Mouse (Mus musculus) liver, embryonic 12.5 days (tissue): ENCODE measurements around the gene Grb10. TPM values are rescaled to one million over a fixed set of nuclear protein-coding genes. Genes with fewer than 3 reads are reported as not detected.

ENCODE experiments used
- ATAC-seq: fragments of 200-750 bp; cut with Nextera tagmentation; 2 replicates; pipeline ENCODE4 v1.8.0; 2017; ENCODE audit warnings: moderate number of reproducible peaks, mild to moderate bottlenecking, moderate library complexity
- H3K27ac ChIP-seq: fragments of 300-500 bp; sonication (generic); 2 replicates; pipeline ENCODE4 v1.5.1; 2016; ENCODE audit warnings: mild to moderate bottlenecking
- H3K27me3 ChIP-seq: fragments of 300-500 bp; sonication (generic); replicated peaks from 2 replicates; pipeline ENCODE4 v1.6.1; 2016; ENCODE audit warnings: mild to moderate bottlenecking, moderate library complexity
- H3K36me3 ChIP-seq: fragments of 300-500 bp; sonication (generic); 2 replicates; pipeline ENCODE4 v1.6.1; 2016; ENCODE audit warnings: mild to moderate bottlenecking, moderate library complexity
- H3K4me1 ChIP-seq: fragments of 300-500 bp; sonication (generic); 2 replicates; pipeline ENCODE4 v1.6.1; 2016
- H3K4me2 ChIP-seq: fragments of 300-500 bp; sonication (generic); 2 replicates; pipeline ENCODE4 v1.6.1; 2016; ENCODE audit warnings: mild to moderate bottlenecking, moderate library complexity
- H3K4me3 ChIP-seq: fragments of 300-500 bp; sonication (generic); 2 replicates; pipeline ENCODE4 v1.5.1; 2016; ENCODE audit warnings: mild to moderate bottlenecking, moderate library complexity
- H3K9ac ChIP-seq: fragments of 300-500 bp; sonication (generic); 2 replicates; pipeline ENCODE4 v1.6.1; 2016; ENCODE audit warnings: mild to moderate bottlenecking, moderate library complexity
- H3K9me3 ChIP-seq: fragments of 300-500 bp; sonication (generic); replicated peaks from 2 replicates; pipeline ENCODE4 v1.6.1; 2016; ENCODE audit warnings: mild to moderate bottlenecking, moderate library complexity
- WGBS: fragments of 180-500 bp; shearing (Covaris S2); methylation state at CpG from one replicate; pipeline ENCODE4 v1.1.7; 2016; ENCODE audit not compliant: insufficient replicate concordance; 5-methylcytosine and 5-hydroxymethylcytosine counted together
- polyA plus RNA-seq: library from polyadenylated mRNA; unstranded; fragments of >200 nt; fragmentation: Nextera tagmentation; extraction: Ambion mirVana; gene quantifications from 2 replicates; pipeline ENCODE4 v1.2.1, GENCODE M21; 2016

Grb10 gene
- polyA plus RNA-seq, 1 experiment from 2014 or later, result 206 TPM

DNA sequence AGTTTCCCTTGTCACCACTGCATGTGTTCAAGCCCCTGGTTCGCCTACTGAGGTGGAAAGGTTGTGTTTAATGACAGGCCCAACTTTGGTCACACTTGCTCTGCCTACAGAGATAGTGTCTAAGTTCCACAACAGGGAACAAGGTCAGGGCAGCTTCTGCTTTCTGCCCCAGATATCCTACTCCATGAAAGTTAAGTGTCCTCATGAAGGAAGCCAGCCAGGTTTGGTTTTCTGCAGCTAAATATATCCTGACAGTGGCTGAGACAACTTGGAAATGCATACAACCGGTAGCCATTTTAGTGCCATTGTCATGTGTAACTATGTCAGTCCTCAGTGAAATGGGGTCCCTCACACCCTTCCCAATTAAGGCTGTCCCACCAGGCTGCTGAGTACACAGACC is 73.8 kb downstream of the Grb10 start:
- H3K9me3 ChIP-seq, result no peaks in the 10 kb centered on the region
- peak overlapping the region; percentile 82 for H3K27ac ChIP-seq
- peaks cover 77% of the 10 kb centered on the region for H3K4me1 ChIP-seq
- ATAC-seq, result no peak
- peaks cover 51% of the 10 kb centered on the region for H3K36me3 ChIP-seq
- whole genome bisulfite sequencing, result 81% methylated on average over 2 of the region's 2 CpGs
- H3K4me3 ChIP-seq, result no peak overlapping the region
- H3K9ac ChIP-seq, result no peak overlapping the region
- H3K4me2 ChIP-seq, result no peak overlapping the region
- H3K27me3 ChIP-seq, result no peaks in the 10 kb centered on the region

GRCm38 (mm10) chr11:11963587-11963986 is 74.9 kb downstream of the Grb10 start:
- 8% methylated on average over 3 of the region's 3 CpGs for WGBS
- Histone ChIP-seq H3K27me3 (no peaks in the 10 kb centered on the region), H3K9me3 (no peaks in the 10 kb centered on the region), H3K27ac (peak overlapping the region; percentile 82), H3K4me2 (peak overlapping the region; percentile 54), H3K36me3 (peaks cover 44% of the 10 kb centered on the region), H3K9ac (peak overlapping the region; percentile 52), H3K4me3 (peak overlapping the region; percentile 7; the same call in 1 of the 2 replicates), H3K4me1 (peaks cover 69% of the 10 kb centered on the region)
- ATAC-seq, result peak; percentile 89

DNA sequence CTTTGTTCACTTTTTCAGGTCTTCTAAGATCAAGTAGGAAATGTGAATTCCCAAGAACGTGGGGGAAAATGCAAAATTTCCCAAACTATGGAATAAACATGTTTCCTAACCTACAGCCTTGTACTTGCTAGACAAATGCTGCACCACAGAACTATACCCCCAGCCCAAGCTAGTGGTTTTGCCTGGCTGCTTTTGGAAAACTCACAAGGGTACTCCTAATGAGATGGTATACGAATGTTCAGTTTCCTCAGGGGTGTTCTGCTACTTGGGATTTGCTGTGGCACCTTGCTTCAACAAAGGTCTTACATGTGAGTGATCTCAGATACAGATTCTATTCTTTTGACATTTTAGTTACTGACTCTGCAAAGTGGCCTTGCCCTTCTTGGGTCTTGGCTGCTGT is 75.4 kb downstream of the Grb10 start:
- 73% methylated on average over 2 of the region's 2 CpGs for WGBS
- no peak for ATAC-seq
- H3K4me1 ChIP-seq, result peaks cover 69% of the 10 kb centered on the region
- peak overlapping the region; percentile 54 for H3K4me2 ChIP-seq
- peak overlapping the region; percentile 82 for H3K27ac ChIP-seq
- peak overlapping the region; percentile 52 for H3K9ac ChIP-seq
- H3K27me3 ChIP-seq, result no peaks in the 10 kb centered on the region
- peak overlapping the region; percentile 7; the same call in 1 of the 2 replicates for H3K4me3 ChIP-seq
- no peaks in the 10 kb centered on the region for H3K9me3 ChIP-seq
- peaks cover 40% of the 10 kb centered on the region for H3K36me3 ChIP-seq

DNA sequence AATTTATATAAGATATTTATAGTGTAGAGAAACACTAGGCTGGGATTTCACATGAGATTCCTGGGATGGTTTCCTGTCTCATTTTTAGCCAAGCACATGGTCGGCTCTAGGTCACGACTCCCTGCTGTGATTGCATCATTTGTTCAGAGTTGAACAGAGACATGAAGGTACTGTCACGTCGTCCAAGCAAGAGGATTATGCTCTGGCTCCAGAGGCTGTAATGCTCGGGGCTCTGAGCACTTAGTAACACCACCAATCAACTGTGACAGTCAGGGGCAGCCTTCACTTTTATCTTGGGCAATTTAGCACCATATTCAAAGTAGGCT is 75.9 kb downstream of the Grb10 start:
- peaks cover 35% of the 10 kb centered on the region for H3K36me3 ChIP-seq
- peaks cover 69% of the 10 kb centered on the region for H3K4me1 ChIP-seq
- H3K27me3 ChIP-seq, result no peaks in the 10 kb centered on the region
- H3K9ac ChIP-seq, result no peak overlapping the region
- H3K4me2 ChIP-seq, result peak overlapping the region; percentile 23
- WGBS, result 11% methylated on average over 5 of the region's 5 CpGs
- no peaks in the 10 kb centered on the region for H3K9me3 ChIP-seq
- peak overlapping the region; percentile 71 for H3K27ac ChIP-seq
- no peak overlapping the region for H3K4me3 ChIP-seq
- peak; percentile 4 for ATAC-seq

GRCm38 (mm10) chr11:11961917-11962628 is 76.4 kb downstream of the Grb10 start:
- no peak overlapping the region for H3K4me3 ChIP-seq
- H3K27me3 ChIP-seq, result no peaks in the 10 kb centered on the region
- ATAC-seq, result peak; percentile 74
- H3K9ac ChIP-seq, result no peak overlapping the region; the same call in 1 of the 2 replicates
- 53% methylated on average over 5 of the region's 5 CpGs for WGBS
- H3K4me2 ChIP-seq, result peak overlapping the region; percentile 23
- H3K9me3 ChIP-seq, result no peaks in the 10 kb centered on the region
- H3K27ac ChIP-seq, result peak overlapping the region; percentile 71
- H3K4me1 ChIP-seq, result peaks cover 69% of the 10 kb centered on the region
- H3K36me3 ChIP-seq, result peaks cover 32% of the 10 kb centered on the region

DNA sequence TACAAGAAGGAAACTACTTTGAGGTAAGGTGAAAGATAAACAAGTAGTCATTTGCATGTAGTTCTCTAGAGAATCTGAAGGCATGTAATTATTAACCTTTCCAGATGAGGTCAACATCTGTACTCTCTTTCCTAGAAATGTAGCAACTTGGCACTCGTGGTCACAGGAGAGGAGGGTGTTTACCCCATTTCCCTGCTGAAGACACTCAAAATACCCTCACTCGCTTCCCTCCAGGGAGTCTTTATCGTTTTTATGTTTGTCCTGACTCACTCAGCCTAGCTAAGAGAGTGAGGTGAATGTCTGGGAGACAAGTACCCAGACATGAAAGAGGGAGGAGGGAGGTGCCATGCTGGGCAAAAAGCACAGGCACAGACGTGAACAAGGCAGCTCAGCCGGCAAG is 77.6 kb downstream of the Grb10 start:
- no peak overlapping the region for H3K4me3 ChIP-seq
- no peak overlapping the region for H3K4me2 ChIP-seq
- H3K27me3 ChIP-seq, result no peaks in the 10 kb centered on the region
- no peak overlapping the region for H3K9ac ChIP-seq
- peaks cover 28% of the 10 kb centered on the region for H3K36me3 ChIP-seq
- ATAC-seq, result no peak
- peak overlapping the region; percentile 71; the same call in 1 of the 2 replicates for H3K27ac ChIP-seq
- no peaks in the 10 kb centered on the region for H3K9me3 ChIP-seq
- H3K4me1 ChIP-seq, result peaks cover 60% of the 10 kb centered on the region
- WGBS, result 45% methylated on average over 5 of the region's 5 CpGs

- Histone ChIP-seq H3K27me3 (no peaks in the 10 kb centered on the region), H3K27ac (peak overlapping the region; percentile 38), H3K9ac (no peak overlapping the region), H3K9me3 (no peaks in the 10 kb centered on the region), H3K4me3 (no peak overlapping the region), H3K4me1 (peaks cover 54% of the 10 kb centered on the region), H3K4me2 (no peak overlapping the region), H3K36me3 (peaks cover 34% of the 10 kb centered on the region)
- no peak for ATAC-seq
- 71% methylated on average over 2 of the region's 2 CpGs for WGBS
Measured at GRCm38 (mm10) chr11:11960227-11960626, 78.3 kb downstream of the Grb10 start.

DNA sequence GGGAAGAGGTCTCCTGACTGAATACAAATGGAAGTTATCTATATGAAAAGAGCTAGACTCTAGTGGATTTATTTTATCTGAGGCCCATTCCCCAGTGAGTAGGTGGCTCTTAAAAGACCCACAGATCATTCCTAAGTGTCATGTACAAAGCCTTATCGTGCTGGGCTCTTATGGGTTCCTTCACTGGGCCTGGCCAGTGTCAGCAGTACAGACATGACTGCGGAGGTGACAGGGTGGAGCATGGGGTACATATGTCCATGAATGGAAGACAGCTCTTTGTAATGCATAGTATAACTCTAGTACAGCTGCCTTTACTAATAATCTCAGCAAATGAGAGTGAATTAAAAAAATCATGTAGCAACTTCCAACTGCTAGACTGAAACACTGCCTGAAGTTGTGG is 80.0 kb downstream of the Grb10 start:
- WGBS, result 75% methylated on average over 2 of the region's 2 CpGs
- Histone ChIP-seq H3K9ac (no peak overlapping the region), H3K4me2 (no peak overlapping the region), H3K9me3 (no peaks in the 10 kb centered on the region), H3K4me3 (no peak overlapping the region), H3K27me3 (no peaks in the 10 kb centered on the region), H3K36me3 (peaks cover 47% of the 10 kb centered on the region), H3K27ac (no peak overlapping the region), H3K4me1 (peaks cover 36% of the 10 kb centered on the region)
- no peak for ATAC-seq

DNA sequence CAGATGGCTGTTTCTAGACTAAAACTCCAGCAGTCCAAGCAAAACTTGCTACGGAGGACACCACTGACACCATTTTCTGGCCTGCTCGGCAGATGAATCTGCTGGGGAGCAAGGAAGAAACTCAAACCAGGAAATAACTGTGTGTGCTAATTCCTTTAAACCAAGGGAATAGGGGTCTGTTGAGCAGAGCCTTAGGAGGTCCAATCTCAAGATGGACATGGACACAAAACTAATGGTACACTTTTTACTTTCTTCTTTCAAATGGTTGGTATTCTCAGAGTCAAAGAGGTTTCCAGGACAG is 80.5 kb downstream of the Grb10 start:
- Histone ChIP-seq H3K27me3 (no peaks in the 10 kb centered on the region), H3K4me1 (peaks cover 32% of the 10 kb centered on the region), H3K36me3 (peaks cover 47% of the 10 kb centered on the region), H3K4me2 (no peak overlapping the region), H3K9ac (no peak overlapping the region), H3K4me3 (no peak overlapping the region), H3K27ac (no peak overlapping the region), H3K9me3 (no peaks in the 10 kb centered on the region)
- WGBS, result 81% methylated on average over 2 of the region's 2 CpGs
- no peak for ATAC-seq

GRCm38 (mm10) chr11:11957211-11958060 is 81.0 kb downstream of the Grb10 start:
- no peak for ATAC-seq
- Histone ChIP-seq H3K27me3 (no peaks in the 10 kb centered on the region), H3K9ac (no peak overlapping the region), H3K4me3 (no peak overlapping the region), H3K4me2 (no peak overlapping the region), H3K27ac (no peak overlapping the region), H3K4me1 (peaks cover 32% of the 10 kb centered on the region), H3K9me3 (no peaks in the 10 kb centered on the region), H3K36me3 (peaks cover 47% of the 10 kb centered on the region)
- WGBS, result 78% methylated on average over 5 of the region's 5 CpGs

- Histone ChIP-seq H3K36me3 (peaks cover 43% of the 10 kb centered on the region), H3K9me3 (no peaks in the 10 kb centered on the region), H3K4me3 (no peak overlapping the region), H3K27me3 (no peaks in the 10 kb centered on the region), H3K9ac (no peak overlapping the region), H3K4me1 (peaks cover 24% of the 10 kb centered on the region), H3K27ac (no peak overlapping the region), H3K4me2 (no peak overlapping the region)
- no peak for ATAC-seq
Measured at GRCm38 (mm10) chr11:11955783-11956182, 82.7 kb downstream of the Grb10 start.

GRCm38 (mm10) chr11:11954606-11955005 is 83.9 kb downstream of the Grb10 start:
- WGBS, result 78% methylated on average over 6 of the region's 6 CpGs
- Histone ChIP-seq H3K9me3 (no peaks in the 10 kb centered on the region), H3K4me2 (no peak overlapping the region), H3K9ac (no peak overlapping the region), H3K36me3 (peaks cover 42% of the 10 kb centered on the region), H3K27me3 (no peaks in the 10 kb centered on the region), H3K4me1 (peaks cover 19% of the 10 kb centered on the region), H3K4me3 (no peak overlapping the region), H3K27ac (no peak overlapping the region)
- no peak for ATAC-seq
